8 mouse cellular contexts compared by ENCODE assay signal in the genomic region with DNA sequence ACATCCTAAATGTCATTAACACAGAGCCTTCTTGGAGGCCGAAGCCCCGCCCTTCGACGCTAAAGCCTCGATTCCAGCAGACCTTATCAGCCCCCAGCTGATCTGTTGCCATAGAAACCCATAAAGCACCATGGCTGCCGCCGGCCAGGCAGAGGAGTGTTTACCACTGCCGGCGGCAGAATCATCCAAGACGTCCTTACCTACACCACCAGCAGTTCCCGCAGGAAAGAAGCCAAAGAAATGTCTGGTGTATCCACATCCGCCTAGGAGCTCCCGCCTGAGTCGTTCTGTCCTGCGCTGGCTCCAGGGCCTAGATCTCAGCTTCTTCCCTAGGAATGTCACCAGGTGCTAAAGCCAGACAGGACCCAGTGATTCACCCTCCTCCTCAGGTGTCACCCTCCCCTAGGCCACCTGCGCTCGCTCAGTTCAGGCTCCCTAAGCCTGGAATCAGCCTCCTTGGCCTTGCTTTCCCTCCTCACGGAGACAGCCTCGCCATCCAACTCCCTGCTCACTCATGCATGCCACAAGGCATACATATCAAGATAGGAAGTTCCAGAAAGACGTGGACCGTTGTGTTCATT. TPM values are rescaled to one million over a fixed set of nuclear protein-coding genes. Genes with fewer than 3 reads are reported as not detected.
DNase-seq lines count a peak whose midpoint lies in the region; ATAC-seq and TF ChIP-seq lines count a peak whose summit lies in the region.
"Had no signal": no experiment of that assay in that cellular context is flagged by ENCODE, and none has a peak within 500 bp of the region (broad histone marks: within the 10 kb centered on the region; RNA-seq: fewer than 3 reads in every experiment).

A gene (plus strand): TSS at position 111 of the 581 bp plus-strand sequence.

- DNase-seq in ZHBTc4 (ENCODE audit: low read depth, low spot score), result peak; percentile 79
- peak; percentile 51 for DNase-seq in c-Kit-positive CD71-negative TER-119-negative erythroid progenitor cells, embryonic 14.5 days (ENCODE audit: low read depth)
- DNase-seq in liver, embryonic 11.5 days (ENCODE audit: low spot score), result peak; percentile 52
- DNase-seq in thymus, postnatal 4 days, result no peak

- H3K4me2 ChIP-seq in forebrain, embryonic 15.5 days (replicated peaks), result peak within 1 kb of the TSS; percentile 65
- H3K4me2 ChIP-seq in intestine, embryonic 16.5 days (ENCODE audit: low read depth, low read length), result peak within 1 kb of the TSS; percentile 52
- H3K4me2 ChIP-seq in liver, embryonic 11.5 days, result peak within 1 kb of the TSS; percentile 71

- no peak for TF ChIP-seq POLR2A in olfactory bulb, adult 2 months (IDR thresholded peaks at IDR 0.05; ENCODE audit: insufficient read depth, low read depth, low read length)

- peak; percentile 89 for ATAC-seq in forebrain, embryonic 15.5 days (replicated peaks)
- peak; percentile 92 for ATAC-seq in intestine, embryonic 16.5 days
- ATAC-seq in liver, embryonic 11.5 days (replicated peaks; ENCODE audit: low FRiP score), result peak; percentile 85

- no peak for TF ChIP-seq CTCF in olfactory bulb, adult 2 months (IDR thresholded peaks at IDR 0.05; ENCODE audit: insufficient read depth, low read depth, low read length)

- WGBS in forebrain, embryonic 15.5 days, result 4% methylated on average over 21 of the region's 21 CpGs
- 8% methylated on average over 21 of the region's 21 CpGs for WGBS in intestine, embryonic 16.5 days
- 10% methylated on average over 21 of the region's 21 CpGs for WGBS in liver, embryonic 11.5 days
- WGBS in olfactory bulb, adult 2 months, result 15% methylated on average over 21 of the region's 21 CpGs

- no peaks in the 10 kb centered on the region for H3K36me3 ChIP-seq in forebrain, embryonic 15.5 days
- no peaks in the 10 kb centered on the region for H3K36me3 ChIP-seq in intestine, embryonic 16.5 days (ENCODE audit: control insufficient read depth, insufficient read depth, low read length)
- no peaks in the 10 kb centered on the region for H3K36me3 ChIP-seq in liver, embryonic 11.5 days (ENCODE audit: control insufficient read depth, insufficient read depth, low read length)

- H3K27me3 ChIP-seq in forebrain, embryonic 15.5 days, result no peaks in the 10 kb centered on the region
- no peaks in the 10 kb centered on the region for H3K27me3 ChIP-seq in intestine, embryonic 16.5 days (replicated peaks; ENCODE audit: control insufficient read depth, insufficient read depth, low read length)
- H3K27me3 ChIP-seq in liver, embryonic 11.5 days (replicated peaks; ENCODE audit: control insufficient read depth, insufficient read depth, low read length), result no peaks in the 10 kb centered on the region

- H3K4me1 ChIP-seq in forebrain, embryonic 15.5 days, result peaks cover 8% of the 10 kb centered on the region
- H3K4me1 ChIP-seq in intestine, embryonic 16.5 days (ENCODE audit: control insufficient read depth, insufficient read depth, low read length), result no peaks in the 10 kb centered on the region
- no peaks in the 10 kb centered on the region; the same call in 1 of the 2 replicates for H3K4me1 ChIP-seq in liver, embryonic 11.5 days (replicated peaks; ENCODE audit: control insufficient read depth, insufficient read depth, low read length)
- peaks cover 8% of the 10 kb centered on the region for H3K4me1 ChIP-seq in olfactory bulb, adult 2 months (ENCODE audit: control insufficient read depth, insufficient read depth, low read length)

- H3K9ac ChIP-seq in forebrain, embryonic 15.5 days (replicated peaks), result peak within 1 kb of the TSS; percentile 33
- H3K9ac ChIP-seq in intestine, embryonic 16.5 days (ENCODE audit: low read depth, low read length), result no peak within 1 kb of the TSS
- H3K9ac ChIP-seq in liver, embryonic 11.5 days (ENCODE audit: low read depth, low read length), result no peak within 1 kb of the TSS; the same call in 1 of the 2 replicates

- H3K27ac ChIP-seq in forebrain, embryonic 15.5 days (replicated peaks), result peak within 1 kb of the TSS; percentile 21; the same call in 1 of the 2 replicates
- H3K27ac ChIP-seq in intestine, embryonic 16.5 days (ENCODE audit: low read length), result no peak within 1 kb of the TSS
- no peak within 1 kb of the TSS for H3K27ac ChIP-seq in liver, embryonic 11.5 days (ENCODE audit: low read depth, low read length)
- H3K27ac ChIP-seq in olfactory bulb, adult 2 months (ENCODE audit: insufficient read depth, low read depth, low read length), result no peak within 1 kb of the TSS

- H3K9me3 ChIP-seq in forebrain, embryonic 15.5 days, result no peaks in the 10 kb centered on the region
- no peaks in the 10 kb centered on the region for H3K9me3 ChIP-seq in intestine, embryonic 16.5 days (ENCODE audit: control insufficient read depth, low read length)
- no peaks in the 10 kb centered on the region for H3K9me3 ChIP-seq in liver, embryonic 11.5 days (ENCODE audit: control insufficient read depth, low read length)

- peak within 1 kb of the TSS; percentile 37 for H3K4me3 ChIP-seq in forebrain, embryonic 15.5 days
- peak within 1 kb of the TSS; percentile 20 for H3K4me3 ChIP-seq in intestine, embryonic 16.5 days (ENCODE audit: low read length)
- H3K4me3 ChIP-seq in liver, embryonic 11.5 days (ENCODE audit: low read depth, low read length), result peak within 1 kb of the TSS; percentile 21; the same call in 1 of the 2 replicates
- peak within 1 kb of the TSS; percentile 10 for H3K4me3 ChIP-seq in olfactory bulb, adult 2 months (ENCODE audit: insufficient read depth, low read depth, low read length)

RNA-seq across cellular contexts. Expression of the gene that starts here (rescaled TPM):
- 0.22 and 0.23 TPM in 2 replicates for polyA plus RNA-seq in forebrain, embryonic 15.5 days (2015; fragmentation: Nextera tagmentation; extraction: Ambion mirVana)
- polyA plus RNA-seq in intestine, embryonic 16.5 days (2015; fragmentation: Nextera tagmentation; extraction: Ambion mirVana), result not detected in 2 replicates
- not detected in 2 replicates for polyA plus RNA-seq in liver, embryonic 11.5 days (2014; fragmentation: Nextera tagmentation; extraction: Ambion mirVana)
- polyA plus RNA-seq in olfactory bulb, adult 2 months (2012; ENCODE audit: insufficient read depth, insufficient read length, low replicate concordance, missing spikeins), result not detected in 2 replicates
- polyA plus RNA-seq: spleen, adult 2 months had no signal

Comparison
In these comparisons a context has a peak if more than half of its experiments do, and no peak if none do; other contexts are left out.
1. Peak in ATAC-seq, H3K4me3 ChIP-seq, H3K27ac ChIP-seq, H3K9ac ChIP-seq and H3K4me2 ChIP-seq in forebrain, embryonic 15.5 days; RNA of the gene not detected or under 1 TPM.
2. Peak in ATAC-seq, H3K4me3 ChIP-seq and H3K4me2 ChIP-seq in intestine, embryonic 16.5 days; RNA of the gene not detected or under 1 TPM.
3. Peak in DNase-seq, ATAC-seq, H3K4me3 ChIP-seq and H3K4me2 ChIP-seq in liver, embryonic 11.5 days; RNA of the gene not detected or under 1 TPM.